Mouse (Mus musculus) embryonic fibroblast, embryonic 13.5 days (primary cell): ENCODE results near the gene Pklr.

Experiments
- CTCF ChIP-seq: IDR thresholded peaks from 2 replicates; pipeline ENCODE4 v1.5.1; 2011; ENCODE audit warnings: mild to moderate bottlenecking, control low read depth, low read length, moderate library complexity, borderline replicate concordance; ENCODE audit not compliant: insufficient read depth
- POLR2A ChIP-seq: IDR thresholded peaks from 2 replicates; pipeline ENCODE4 v1.6.1; 2011; ENCODE audit warnings: low read depth, mild to moderate bottlenecking, control low read depth, low read length, moderate library complexity

- no peak for TF ChIP-seq POLR2A
- TF ChIP-seq CTCF: no peak
These were observed 54.5 kb downstream of the Pklr start for GRCm38 (mm10) chr3:89190436-89190835.
